In genomic region chr11:60176975-60177657, GRCm38 (mm10) we compare ENCODE assay signal across 8 mouse cellular contexts. TPM values are rescaled to one million over a fixed set of nuclear protein-coding genes. Genes with fewer than 3 reads are reported as not detected.
A peak's percentile ranks its signal among the peaks of the same experiment; 100 is the strongest.
DNase-seq lines count a peak whose midpoint lies in the region; ATAC-seq lines count a peak whose summit lies in the region.

No protein-coding gene starts in this region.

- intact Hi-C loops in left cerebral cortex, postnatal 4 days (cut with DNase I): loop anchor here (5.0 kb wide), 2 partner anchors 35 to 70 kb away; partner anchors contain the start of gene Rai1

- H3K4me3 ChIP-seq in intestine, embryonic 16.5 days (ENCODE audit: low read length): peak overlapping the region; percentile 65
- peak overlapping the region; percentile 70 for H3K4me3 ChIP-seq in midbrain, embryonic 14.5 days (replicated peaks; ENCODE audit: low read depth, low read length)

- H3K9me3 ChIP-seq in intestine, embryonic 16.5 days (ENCODE audit: control insufficient read depth, low read length): no peaks in the 10 kb centered on the region
- no peaks in the 10 kb centered on the region for H3K9me3 ChIP-seq in midbrain, embryonic 14.5 days (ENCODE audit: control insufficient read depth, low read length)

- peaks cover 3% of the 10 kb centered on the region; the same call in 1 of the 2 replicates for H3K36me3 ChIP-seq in intestine, embryonic 16.5 days (ENCODE audit: control insufficient read depth, insufficient read depth, low read length)
- 0 out of 2 replicates have a peak, but pooled peaks cover 2% of the 10 kb centered on the region for H3K36me3 ChIP-seq in midbrain, embryonic 14.5 days (ENCODE audit: control insufficient read depth, insufficient read depth, low read length)

- no peaks in the 10 kb centered on the region for H3K27me3 ChIP-seq in intestine, embryonic 16.5 days (replicated peaks; ENCODE audit: control insufficient read depth, insufficient read depth, low read length)
- H3K27me3 ChIP-seq in midbrain, embryonic 14.5 days (ENCODE audit: control insufficient read depth, insufficient read depth, low read length): no peaks in the 10 kb centered on the region

- H3K27ac ChIP-seq in intestine, embryonic 16.5 days (ENCODE audit: low read length): peak overlapping the region; percentile 86
- H3K27ac ChIP-seq in midbrain, embryonic 14.5 days (replicated peaks; ENCODE audit: low read depth, low read length): peak overlapping the region; percentile 100

- WGBS in intestine, embryonic 16.5 days: 6% methylated on average over 38 of the region's 42 CpGs
- WGBS in midbrain, embryonic 14.5 days: 1% methylated on average over 42 of the region's 42 CpGs

- peak overlapping the region; percentile 74 for H3K9ac ChIP-seq in intestine, embryonic 16.5 days (ENCODE audit: low read depth, low read length)
- peak overlapping the region; percentile 89 for H3K9ac ChIP-seq in midbrain, embryonic 14.5 days (replicated peaks; ENCODE audit: low read length)

- peak overlapping the region; percentile 99 for H3K4me2 ChIP-seq in intestine, embryonic 16.5 days (ENCODE audit: low read depth, low read length)
- peak overlapping the region; percentile 98 for H3K4me2 ChIP-seq in midbrain, embryonic 14.5 days (ENCODE audit: low read length)

- peaks cover 80% of the 10 kb centered on the region for H3K4me1 ChIP-seq in intestine, embryonic 16.5 days (ENCODE audit: control insufficient read depth, insufficient read depth, low read length)
- H3K4me1 ChIP-seq in midbrain, embryonic 14.5 days (ENCODE audit: control insufficient read depth, insufficient read depth, low read length): peaks cover 61% of the 10 kb centered on the region

- no peak for ATAC-seq in intestine, embryonic 16.5 days
- ATAC-seq in midbrain, embryonic 14.5 days (ENCODE audit: low FRiP score, low TSS enrichment): peak; percentile 74

- DNase-seq in adrenal gland, postnatal 14 days: peak; percentile 39
- DNase-seq in adrenal gland, adult 2 months: no peak
- DNase-seq in cerebellum, adult 8-10 months: peak; percentile 63
- peak; percentile 72 to 76 for DNase-seq in frontal cortex, postnatal 10 days (ENCODE audit: low spot score in 2 of 2)
- peak; percentile 86 for DNase-seq in left cerebral cortex, postnatal 4 days
- peak; percentile 90 for DNase-seq in midbrain, embryonic 14.5 days
- DNase-seq in testis, postnatal 10 days (ENCODE audit: low spot score): peak; percentile 75

RNA-seq across cellular contexts. Expression of gene Srebf1, which starts 45.3 kb away (rescaled TPM):
- total RNA-seq in adrenal gland, postnatal 14 days (2021): 102 and 130 TPM in 2 replicates
- total RNA-seq in adrenal gland, adult 2 months (2021): 100 to 1,000 TPM; 201 to 250 TPM
- polyA plus RNA-seq in adrenal gland, adult 2 months (2012; rRNA removed): 661 and 745 TPM in 2 replicates
- polyA plus RNA-seq in intestine, embryonic 16.5 days (2015; fragmentation: Nextera tagmentation; extraction: Ambion mirVana): 81.0 and 95.2 TPM in 2 replicates
- total RNA-seq in left cerebral cortex, postnatal 4 days (2021): 10 to 100 TPM; 60.3 to 67.5 TPM
- 34.5 and 35.2 TPM in 2 replicates for polyA plus RNA-seq in midbrain, embryonic 14.5 days (2014; fragmentation: Nextera tagmentation; extraction: Ambion mirVana)
